Mouse (Mus musculus) liver, embryonic 14.5 days (tissue): ENCODE results near the gene Robo1. TPM values are rescaled to one million over a fixed set of nuclear protein-coding genes. Genes with fewer than 3 reads are reported as not detected.

Source experiments
- ATAC-seq: fragments of 200-750 bp; cut with Nextera tagmentation; 2 replicates; pipeline ENCODE4 v1.8.0; 2017; ENCODE audit warnings: moderate number of reproducible peaks, mild to moderate bottlenecking, moderate library complexity; ENCODE audit not compliant: insufficient read depth
- DNase-seq, 3 experiments: peaks; one replicate each; pipeline ENCODE4 v3.0.0-alpha.2; 2012 to 2013; ENCODE audit warnings: low read depth in 3 of 3, low spot score in 3 of 3
- H3K27ac ChIP-seq: fragments of 300-500 bp; sonication (generic); 2 replicates; pipeline ENCODE4 v1.5.1; 2014; ENCODE audit warnings: moderate library complexity, mild to moderate bottlenecking, control low read depth, inconsistent platforms
- H3K27me3 ChIP-seq: fragments of 300-500 bp; sonication (generic); 2 replicates; pipeline ENCODE4 v1.6.1; 2014; ENCODE audit warnings: mild to moderate bottlenecking, low read length, moderate library complexity; ENCODE audit not compliant: control insufficient read depth, insufficient read depth
- H3K36me3 ChIP-seq: fragments of 300-500 bp; sonication (generic); replicated peaks from 2 replicates; pipeline ENCODE4 v1.6.1; 2014; ENCODE audit warnings: low read depth; ENCODE audit not compliant: control insufficient read depth, insufficient read depth
- H3K4me1 ChIP-seq, 2 experiments: fragments of 200-500 bp in 1 of 2; fragments of 300-500 bp in 1 of 2; sonication (generic) in 1 of 2; replicated peaks; 2 replicates each; pipeline ENCODE4 v1.6.1; 2012 to 2014; ENCODE audit warnings: antibody characterized with exemption in 1 of 2, inconsistent platforms in 1 of 2, low read length in 1 of 2; ENCODE audit not compliant: control insufficient read depth in 2 of 2, insufficient read depth in 2 of 2
- H3K4me2 ChIP-seq: fragments of 300-500 bp; sonication (generic); 2 replicates; pipeline ENCODE4 v1.6.1; 2014; ENCODE audit warnings: low read depth, mild to moderate bottlenecking, control low read depth, moderate library complexity
- H3K4me3 ChIP-seq, 2 experiments: fragments of 200-500 bp in 1 of 2; fragments of 300-500 bp in 1 of 2; sonication (generic) in 1 of 2; 2 replicates each; pipeline ENCODE4 v1.5.1; 2012 to 2014; ENCODE audit warnings: low read depth in 2 of 2, low read length in 2 of 2, mild to moderate bottlenecking in 2 of 2, control low read depth in 1 of 2, inconsistent platforms in 1 of 2, moderate library complexity in 1 of 2; ENCODE audit not compliant: insufficient read depth in 1 of 2
- H3K9ac ChIP-seq: fragments of 300-500 bp; sonication (generic); replicated peaks from 2 replicates; pipeline ENCODE4 v1.6.1; 2014; ENCODE audit warnings: mild to moderate bottlenecking, control low read depth, moderate library complexity
- H3K9me3 ChIP-seq: fragments of 300-500 bp; sonication (generic); 2 replicates; pipeline ENCODE4 v1.6.1; 2016; ENCODE audit warnings: low read length, mixed read lengths; ENCODE audit not compliant: control insufficient read depth
- CTCF ChIP-seq: IDR thresholded peaks from 2 replicates; pipeline ENCODE4 v1.5.1; 2016; ENCODE audit warnings: antibody characterized with exemption, low read depth, control low read depth
- EP300 ChIP-seq: IDR thresholded peaks from 2 replicates; pipeline ENCODE4 v1.6.1; 2016; ENCODE audit warnings: antibody characterized with exemption, low read depth
- WGBS: fragments of 180-500 bp; shearing (Covaris S2); extraction: QIAGEN DNeasy Blood & Tissue Kit; methylation state at CpG from one replicate; pipeline ENCODE4 v1.1.7; 2014; ENCODE audit not compliant: insufficient replicate concordance; 5-methylcytosine and 5-hydroxymethylcytosine counted together
- polyA plus RNA-seq, 2 experiments: library from polyadenylated mRNA; depleted of rRNA in 1 of 2; stranded (reverse) in 1 of 2; unstranded in 1 of 2; fragments of >200 nt; fragmentation: Nextera tagmentation in 1 of 2; extraction: Ambion mirVana in 1 of 2; gene quantifications; 2 replicates each; pipeline versions ENCODE4 v1.2.1 to v1.2.3; 2012 to 2014

Gene Robo1
- polyA plus RNA-seq, 2 experiments, result 3.1 to 3.4 TPM

DNA sequence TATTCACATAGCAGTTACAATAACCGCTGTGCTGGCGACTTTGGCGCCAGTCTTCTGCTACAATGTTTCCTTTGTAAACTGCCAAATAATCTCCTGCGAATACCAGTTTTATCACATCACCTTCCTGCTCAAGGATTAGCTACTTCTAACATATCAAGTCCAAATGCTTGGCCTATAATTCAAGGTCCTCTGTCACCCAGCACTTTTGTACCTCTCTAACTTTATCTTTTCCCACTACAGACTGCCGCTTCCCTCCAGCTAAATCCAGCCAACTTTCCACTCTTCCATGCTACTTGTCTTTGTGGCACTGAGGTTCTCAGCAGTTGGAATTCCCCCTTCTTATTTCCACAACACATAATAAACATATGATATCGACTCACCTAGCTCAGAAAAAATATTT lies 73.7 kb downstream of the Robo1 start:
- no peaks in the 10 kb centered on the region for H3K27me3 ChIP-seq
- no peak for ATAC-seq
- no peaks in the 10 kb centered on the region for H3K9me3 ChIP-seq
- no peak overlapping the region for H3K4me2 ChIP-seq
- WGBS, result 65% methylated on average over 6 of the region's 6 CpGs
- no peak overlapping the region for H3K4me3 ChIP-seq
- TF ChIP-seq EP300 (no peak), CTCF (no peak)
- H3K9ac ChIP-seq, result no peak overlapping the region
- no peak overlapping the region for H3K27ac ChIP-seq
- DNase-seq, result no peak
- H3K4me1 ChIP-seq, result no peaks in the 10 kb centered on the region
- no peaks in the 10 kb centered on the region for H3K36me3 ChIP-seq

DNA sequence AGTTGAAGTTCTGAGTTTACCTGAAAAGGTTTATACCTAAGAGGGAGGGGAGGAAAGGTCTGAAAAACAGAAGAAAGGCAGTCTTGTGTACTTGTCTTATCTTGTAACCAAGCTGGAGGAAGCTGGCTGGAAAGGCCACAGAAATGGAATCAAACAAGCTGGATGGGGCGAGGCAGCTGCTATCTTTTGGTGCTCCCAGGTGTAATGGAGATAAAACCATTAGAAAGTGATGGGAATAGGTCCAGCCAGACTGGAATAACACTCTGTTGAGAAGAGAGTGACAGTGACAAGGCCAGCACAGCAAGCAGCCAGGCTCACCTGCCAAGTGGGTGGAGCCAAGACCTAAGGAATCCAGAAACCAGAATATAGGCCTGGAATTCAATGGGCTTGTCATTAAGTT lies 75.5 kb downstream of the Robo1 start:
- no peak overlapping the region for H3K9ac ChIP-seq
- H3K27me3 ChIP-seq, result no peaks in the 10 kb centered on the region
- 37% methylated on average over 1 of the region's 1 CpGs for WGBS
- no peaks in the 10 kb centered on the region for H3K36me3 ChIP-seq
- TF ChIP-seq CTCF (no peak), EP300 (no peak)
- no peak overlapping the region for H3K4me3 ChIP-seq
- DNase-seq, result no peak
- no peaks in the 10 kb centered on the region for H3K4me1 ChIP-seq
- no peaks in the 10 kb centered on the region for H3K9me3 ChIP-seq
- ATAC-seq, result no peak
- no peak overlapping the region for H3K27ac ChIP-seq
- no peak overlapping the region for H3K4me2 ChIP-seq

DNA sequence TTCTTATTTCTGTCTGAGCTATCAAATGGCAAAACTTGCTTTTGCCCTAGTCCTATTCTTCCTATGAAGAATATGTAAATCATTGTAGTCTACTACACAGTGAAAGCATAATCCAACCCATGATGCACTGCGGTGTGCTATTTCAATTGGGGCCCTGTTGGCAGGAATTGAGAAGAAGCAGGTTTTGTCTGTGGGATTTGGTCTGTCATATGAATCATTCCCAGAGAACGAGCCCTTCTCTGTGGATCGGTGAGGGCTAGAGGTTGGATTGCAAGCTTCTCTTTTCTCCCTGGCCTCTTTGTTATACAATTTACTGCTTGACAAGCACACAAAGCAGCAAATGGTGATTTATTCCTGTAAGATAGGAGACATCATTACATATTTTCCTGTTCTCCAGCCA lies 85.4 kb downstream of the Robo1 start:
- no peaks in the 10 kb centered on the region for H3K36me3 ChIP-seq
- no peak for ATAC-seq

DNA sequence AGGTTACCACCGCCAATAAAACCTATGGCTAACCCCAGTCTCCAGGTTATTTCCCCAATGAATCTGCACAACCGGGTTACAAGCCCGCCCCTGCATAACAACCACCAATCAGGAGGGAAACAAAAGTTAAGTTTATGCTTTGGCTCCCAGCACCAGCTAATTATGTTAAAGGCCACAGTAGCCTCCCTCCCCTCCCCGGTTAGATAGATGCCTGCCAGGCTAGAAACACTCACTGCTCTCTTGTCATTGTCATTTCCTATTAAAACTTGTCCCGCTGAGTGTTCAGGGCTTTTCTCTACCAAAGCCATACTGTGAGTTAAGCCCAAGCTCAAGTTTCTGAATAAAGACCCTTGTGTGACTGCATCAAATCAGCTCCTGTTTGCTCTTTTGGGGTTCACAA lies 90.7 kb downstream of the Robo1 start:
- Histone ChIP-seq H3K36me3 (no peaks in the 10 kb centered on the region), H3K9me3 (no peaks in the 10 kb centered on the region), H3K4me1 (no peaks in the 10 kb centered on the region), H3K4me3 (no peak overlapping the region), H3K9ac (no peak overlapping the region), H3K27ac (no peak overlapping the region), H3K27me3 (no peaks in the 10 kb centered on the region), H3K4me2 (no peak overlapping the region)
- TF ChIP-seq EP300 (no peak), CTCF (no peak)
- WGBS, result 53% methylated on average over 5 of the region's 5 CpGs
- DNase-seq (no peak), ATAC-seq (no peak)

More for the DNA sequence above, 85.4 kb downstream of the Robo1 start:
- H3K9ac ChIP-seq, result no peak overlapping the region
- no peaks in the 10 kb centered on the region for H3K9me3 ChIP-seq
- H3K4me2 ChIP-seq, result no peak overlapping the region
- TF ChIP-seq EP300 (no peak), CTCF (no peak)
- no peaks in the 10 kb centered on the region for H3K4me1 ChIP-seq
- WGBS, result 77% methylated on average over 3 of the region's 3 CpGs
- no peak overlapping the region for H3K4me3 ChIP-seq
- DNase-seq, result no peak
- no peak overlapping the region for H3K27ac ChIP-seq
- no peaks in the 10 kb centered on the region for H3K27me3 ChIP-seq

DNA sequence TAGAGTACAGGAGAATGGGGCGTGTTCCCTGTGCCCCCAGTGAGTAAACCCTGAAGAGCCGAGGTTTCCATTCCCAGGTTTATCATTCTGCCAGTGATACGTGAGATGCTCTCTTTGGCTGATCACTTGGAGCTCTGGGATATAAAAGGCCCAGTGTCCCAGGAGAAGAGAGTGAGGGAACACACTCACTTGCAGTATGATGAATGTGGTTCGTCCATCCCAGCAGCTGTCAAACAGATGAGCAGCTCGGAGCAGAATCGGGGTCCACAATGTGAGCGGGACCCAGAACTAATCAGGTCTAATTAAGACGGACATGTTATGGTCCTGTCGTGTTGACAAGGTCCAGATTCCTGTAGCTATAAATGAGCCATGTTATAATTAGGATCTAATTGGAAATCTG lies 94.3 kb downstream of the Robo1 start:
- 63% methylated on average over 9 of the region's 9 CpGs for WGBS
- Histone ChIP-seq H3K4me1 (no peaks in the 10 kb centered on the region), H3K4me2 (no peak overlapping the region), H3K36me3 (no peaks in the 10 kb centered on the region), H3K4me3 (no peak overlapping the region), H3K9me3 (no peaks in the 10 kb centered on the region), H3K27me3 (no peaks in the 10 kb centered on the region), H3K9ac (no peak overlapping the region), H3K27ac (no peak overlapping the region)
- no peak for TF ChIP-seq EP300
- no peak for TF ChIP-seq CTCF
- DNase-seq, result no peak
- no peak for ATAC-seq
